Mouse (Mus musculus): ENCODE measurements around the gene Mfsd4a. TPM values are rescaled to one million over a fixed set of nuclear protein-coding genes. Genes with fewer than 3 reads are reported as not detected.
A peak's percentile ranks its signal among the peaks of the same experiment; 100 is the strongest.

The Mfsd4a gene
- polyA plus RNA-seq, 1 experiment from 2014 or later: 18.5 TPM

- H3K9ac ChIP-seq (replicated peaks; ENCODE audit: low read length): no peak overlapping the region
- H3K4me3 ChIP-seq (ENCODE audit: low read length): no peak overlapping the region
- WGBS: 71% methylated on average over 3 of the region's 3 CpGs
- no peak for ATAC-seq (ENCODE audit: low FRiP score, low TSS enrichment)
- no peak overlapping the region for H3K4me2 ChIP-seq (replicated peaks; ENCODE audit: low read depth, low read length)
- H3K4me1 ChIP-seq (ENCODE audit: insufficient read depth, low read length): no peaks in the 10 kb centered on the region
- H3K9me3 ChIP-seq (ENCODE audit: low read length): no peaks in the 10 kb centered on the region
- no peak overlapping the region for H3K27ac ChIP-seq (ENCODE audit: low read length)
- H3K36me3 ChIP-seq (ENCODE audit: insufficient read depth, low read length): no peaks in the 10 kb centered on the region
- H3K27me3 ChIP-seq (ENCODE audit: insufficient read depth, low read length): no peaks in the 10 kb centered on the region
Observed at GRCm38 (mm10) chr1:132054387-132054786, 13.5 kb downstream of the Mfsd4a start.

GRCm38 (mm10) chr1:132051746-132052145 is 16.1 kb downstream of the Mfsd4a start:
- Histone ChIP-seq H3K4me1 (ENCODE audit: insufficient read depth, low read length) (no peaks in the 10 kb centered on the region), H3K36me3 (ENCODE audit: insufficient read depth, low read length) (no peaks in the 10 kb centered on the region), H3K4me3 (ENCODE audit: low read length) (no peak overlapping the region), H3K9ac (replicated peaks; ENCODE audit: low read length) (no peak overlapping the region), H3K9me3 (ENCODE audit: low read length) (no peaks in the 10 kb centered on the region), H3K27me3 (ENCODE audit: insufficient read depth, low read length) (no peaks in the 10 kb centered on the region), H3K4me2 (replicated peaks; ENCODE audit: low read depth, low read length) (no peak overlapping the region), H3K27ac (ENCODE audit: low read length) (no peak overlapping the region)
- 83% methylated on average over 3 of the region's 3 CpGs for WGBS
- no peak for ATAC-seq (ENCODE audit: low FRiP score, low TSS enrichment)

- Histone ChIP-seq H3K4me3 (ENCODE audit: low read length) (no peak overlapping the region), H3K36me3 (ENCODE audit: insufficient read depth, low read length) (no peaks in the 10 kb centered on the region), H3K27me3 (ENCODE audit: insufficient read depth, low read length) (no peaks in the 10 kb centered on the region), H3K4me1 (ENCODE audit: insufficient read depth, low read length) (no peaks in the 10 kb centered on the region), H3K9me3 (ENCODE audit: low read length) (no peaks in the 10 kb centered on the region), H3K27ac (ENCODE audit: low read length) (no peak overlapping the region), H3K4me2 (replicated peaks; ENCODE audit: low read depth, low read length) (no peak overlapping the region), H3K9ac (replicated peaks; ENCODE audit: low read length) (no peak overlapping the region)
- 21% methylated on average over 15 of the region's 15 CpGs for WGBS
- ATAC-seq (ENCODE audit: low FRiP score, low TSS enrichment): peak; percentile 17; the same call in 1 of the 2 replicates
Observed at GRCm38 (mm10) chr1:132046143-132046735, 21.6 kb downstream of the Mfsd4a start.

- ATAC-seq (ENCODE audit: low FRiP score, low TSS enrichment): no peak
- no peak overlapping the region for H3K4me2 ChIP-seq (replicated peaks; ENCODE audit: low read depth, low read length)
- peaks cover 8% of the 10 kb centered on the region for H3K4me1 ChIP-seq (ENCODE audit: insufficient read depth, low read length)
- H3K9ac ChIP-seq (replicated peaks; ENCODE audit: low read length): no peak overlapping the region
- H3K9me3 ChIP-seq (ENCODE audit: low read length): no peaks in the 10 kb centered on the region
- H3K4me3 ChIP-seq (ENCODE audit: low read length): no peak overlapping the region
- WGBS: 65% methylated on average over 4 of the region's 4 CpGs
- H3K36me3 ChIP-seq (ENCODE audit: insufficient read depth, low read length): no peaks in the 10 kb centered on the region
- H3K27me3 ChIP-seq (ENCODE audit: insufficient read depth, low read length): no peaks in the 10 kb centered on the region
- H3K27ac ChIP-seq (ENCODE audit: low read length): no peak overlapping the region
Observed at GRCm38 (mm10) chr1:132043759-132044158, 24.1 kb downstream of the Mfsd4a start.

GRCm38 (mm10) chr1:132040201-132040621 is 27.7 kb downstream of the Mfsd4a start:
- Histone ChIP-seq H3K9ac (replicated peaks; ENCODE audit: low read length) (0 out of 2 replicates have a peak overlapping the region, but pooled peaks have one; percentile 9), H3K4me2 (replicated peaks; ENCODE audit: low read depth, low read length) (no peak overlapping the region), H3K4me1 (ENCODE audit: insufficient read depth, low read length) (peaks cover 8% of the 10 kb centered on the region), H3K27ac (ENCODE audit: low read length) (peak overlapping the region; percentile 64; the same call in 1 of the 2 replicates), H3K27me3 (ENCODE audit: insufficient read depth, low read length) (no peaks in the 10 kb centered on the region), H3K36me3 (ENCODE audit: insufficient read depth, low read length) (0 out of 2 replicates have a peak, but pooled peaks cover 2% of the 10 kb centered on the region), H3K9me3 (ENCODE audit: low read length) (no peaks in the 10 kb centered on the region), H3K4me3 (ENCODE audit: low read length) (no peak overlapping the region)
- ATAC-seq (ENCODE audit: low FRiP score, low TSS enrichment): peak; percentile 55; the same call in 1 of the 2 replicates
- WGBS: 19% methylated on average over 9 of the region's 9 CpGs

- Histone ChIP-seq H3K36me3 (ENCODE audit: insufficient read depth, low read length) (peaks cover 7% of the 10 kb centered on the region), H3K27me3 (ENCODE audit: insufficient read depth, low read length) (no peaks in the 10 kb centered on the region), H3K27ac (ENCODE audit: low read length) (no peak overlapping the region), H3K4me3 (ENCODE audit: low read length) (no peak overlapping the region), H3K9ac (replicated peaks; ENCODE audit: low read length) (no peak overlapping the region), H3K9me3 (ENCODE audit: low read length) (no peaks in the 10 kb centered on the region), H3K4me2 (replicated peaks; ENCODE audit: low read depth, low read length) (no peak overlapping the region), H3K4me1 (ENCODE audit: insufficient read depth, low read length) (peaks cover 8% of the 10 kb centered on the region)
- no peak for ATAC-seq (ENCODE audit: low FRiP score, low TSS enrichment)
- whole genome bisulfite sequencing: 71% methylated on average over 5 of the region's 5 CpGs
Observed at GRCm38 (mm10) chr1:132038753-132039152, 29.1 kb downstream of the Mfsd4a start.

- 85% methylated on average over 3 of the region's 3 CpGs for WGBS
- no peak overlapping the region for H3K4me3 ChIP-seq (ENCODE audit: low read length)
- no peaks in the 10 kb centered on the region for H3K27me3 ChIP-seq (ENCODE audit: insufficient read depth, low read length)
- H3K9me3 ChIP-seq (ENCODE audit: low read length): no peaks in the 10 kb centered on the region
- H3K36me3 ChIP-seq (ENCODE audit: insufficient read depth, low read length): peaks cover 14% of the 10 kb centered on the region
- H3K4me2 ChIP-seq (replicated peaks; ENCODE audit: low read depth, low read length): no peak overlapping the region
- H3K9ac ChIP-seq (replicated peaks; ENCODE audit: low read length): no peak overlapping the region
- H3K4me1 ChIP-seq (ENCODE audit: insufficient read depth, low read length): peaks cover 8% of the 10 kb centered on the region
- ATAC-seq (ENCODE audit: low FRiP score, low TSS enrichment): no peak
- no peak overlapping the region for H3K27ac ChIP-seq (ENCODE audit: low read length)
Observed at GRCm38 (mm10) chr1:132037746-132038145, 30.1 kb downstream of the Mfsd4a start.

- H3K9me3 ChIP-seq (ENCODE audit: low read length): no peaks in the 10 kb centered on the region
- peaks cover 37% of the 10 kb centered on the region for H3K36me3 ChIP-seq (ENCODE audit: insufficient read depth, low read length)
- no peaks in the 10 kb centered on the region for H3K27me3 ChIP-seq (ENCODE audit: insufficient read depth, low read length)
- H3K4me1 ChIP-seq (ENCODE audit: insufficient read depth, low read length): no peaks in the 10 kb centered on the region
- H3K4me3 ChIP-seq (ENCODE audit: low read length): no peak overlapping the region
- H3K27ac ChIP-seq (ENCODE audit: low read length): no peak overlapping the region
- WGBS: 87% methylated on average over 7 of the region's 7 CpGs
- ATAC-seq (ENCODE audit: low FRiP score, low TSS enrichment): no peak
- H3K4me2 ChIP-seq (replicated peaks; ENCODE audit: low read depth, low read length): no peak overlapping the region
- no peak overlapping the region for H3K9ac ChIP-seq (replicated peaks; ENCODE audit: low read length)
Observed at GRCm38 (mm10) chr1:132032172-132032571, 35.7 kb downstream of the Mfsd4a start.

GRCm38 (mm10) chr1:132030574-132030973 is 37.3 kb downstream of the Mfsd4a start:
- no peak overlapping the region for H3K27ac ChIP-seq (ENCODE audit: low read length)
- H3K9me3 ChIP-seq (ENCODE audit: low read length): no peaks in the 10 kb centered on the region
- H3K4me2 ChIP-seq (replicated peaks; ENCODE audit: low read depth, low read length): no peak overlapping the region
- no peak overlapping the region for H3K9ac ChIP-seq (replicated peaks; ENCODE audit: low read length)
- H3K4me3 ChIP-seq (ENCODE audit: low read length): no peak overlapping the region
- WGBS: 61% methylated on average over 2 of the region's 2 CpGs
- H3K27me3 ChIP-seq (ENCODE audit: insufficient read depth, low read length): no peaks in the 10 kb centered on the region
- H3K36me3 ChIP-seq (ENCODE audit: insufficient read depth, low read length): peaks cover 47% of the 10 kb centered on the region
- no peaks in the 10 kb centered on the region for H3K4me1 ChIP-seq (ENCODE audit: insufficient read depth, low read length)
- ATAC-seq (ENCODE audit: low FRiP score, low TSS enrichment): no peak

- H3K9ac ChIP-seq (replicated peaks; ENCODE audit: low read length): no peak overlapping the region
- no peaks in the 10 kb centered on the region for H3K9me3 ChIP-seq (ENCODE audit: low read length)
- no peak overlapping the region for H3K4me2 ChIP-seq (replicated peaks; ENCODE audit: low read depth, low read length)
- no peaks in the 10 kb centered on the region for H3K4me1 ChIP-seq (ENCODE audit: insufficient read depth, low read length)
- WGBS: 87% methylated on average over 9 of the region's 9 CpGs
- H3K27ac ChIP-seq (ENCODE audit: low read length): no peak overlapping the region
- ATAC-seq (ENCODE audit: low FRiP score, low TSS enrichment): no peak
- peaks cover 55% of the 10 kb centered on the region for H3K36me3 ChIP-seq (ENCODE audit: insufficient read depth, low read length)
- H3K27me3 ChIP-seq (ENCODE audit: insufficient read depth, low read length): no peaks in the 10 kb centered on the region
- H3K4me3 ChIP-seq (ENCODE audit: low read length): no peak overlapping the region
Observed at GRCm38 (mm10) chr1:132028413-132028812, 39.4 kb downstream of the Mfsd4a start.

Data from kidney, embryonic 16.5 days (tissue).